Mouse (Mus musculus) neutrophil, adult 5-6 weeks (primary cell): ENCODE measurements around the gene Zfp597. TPM values are rescaled to one million over a fixed set of nuclear protein-coding genes. Genes with fewer than 3 reads are reported as not detected.
A peak's percentile ranks its signal among the peaks of the same experiment; 100 is the strongest.

Source experiments
- ATAC-seq: fragments of 151-379, 151-347 bp; 2 replicates; pipeline ENCODE4 v1.8.0; 2017; ENCODE audit warnings: mild to moderate bottlenecking, moderate TSS enrichment; ENCODE audit not compliant: insufficient number of reproducible peaks, poor library complexity, low FRiP score, severe bottlenecking; ENCODE audit errors: extremely low read depth
- total RNA-seq: library from RNA; stranded (forward); fragments of 200-1000 nt; gene quantifications from 2 replicates; pipeline ENCODE4 v1.2.3, GENCODE M21; 2017

The Zfp597 gene
- 55.5 and 60.9 TPM in 2 replicates for total RNA-seq

DNA sequence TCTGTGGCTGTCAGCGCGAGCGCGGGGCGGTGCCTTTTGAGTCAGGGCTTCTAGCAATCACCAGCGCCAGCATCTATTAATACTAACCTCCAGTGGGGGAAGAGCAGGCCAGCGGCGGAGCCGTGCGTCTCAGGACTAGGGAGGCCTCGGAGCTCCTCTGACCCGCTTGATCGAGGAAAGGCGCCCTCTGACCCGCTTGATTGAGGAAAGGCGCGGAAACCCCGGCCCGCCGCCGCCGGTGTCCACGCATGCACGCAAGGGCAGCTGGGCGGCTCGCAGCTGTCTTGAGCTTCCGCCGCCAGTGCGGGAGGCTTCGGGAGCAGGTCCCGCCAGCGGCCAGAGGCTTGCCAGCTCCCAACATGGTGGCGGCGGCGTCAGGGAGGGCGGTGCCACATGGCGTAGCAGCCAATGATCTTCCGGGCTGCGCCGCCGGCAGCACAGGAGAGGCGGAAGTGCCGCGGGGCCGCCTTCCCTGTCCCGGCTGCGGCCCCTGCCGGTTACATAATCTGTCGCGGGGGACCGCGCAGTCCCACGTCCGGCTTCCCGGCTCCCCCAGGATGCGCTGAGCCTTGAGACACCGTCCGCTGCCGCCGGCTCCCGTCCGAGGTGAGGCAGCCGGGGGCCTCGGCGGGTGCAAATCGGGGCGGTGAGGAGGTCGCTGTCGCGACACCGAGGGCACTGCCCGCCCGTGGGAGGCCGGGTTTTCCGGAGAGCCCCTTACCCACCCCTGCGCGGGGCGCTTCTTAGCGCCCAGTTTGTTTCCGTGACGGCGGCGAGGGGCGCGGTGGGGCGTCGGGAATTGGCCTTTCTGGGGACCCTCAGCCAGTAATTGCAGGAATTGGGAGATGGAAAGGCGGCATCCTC, at the start of gene Zfp597, which contains the start of gene Gm20695:
Gene Zfp597, minus strand, starts transcription at position 361 of the 864 bp plus-strand sequence.
Gene Gm20695, plus strand, starts transcription at position 448 of the 864 bp plus-strand sequence.
- ATAC-seq = peak; percentile 98

DNA sequence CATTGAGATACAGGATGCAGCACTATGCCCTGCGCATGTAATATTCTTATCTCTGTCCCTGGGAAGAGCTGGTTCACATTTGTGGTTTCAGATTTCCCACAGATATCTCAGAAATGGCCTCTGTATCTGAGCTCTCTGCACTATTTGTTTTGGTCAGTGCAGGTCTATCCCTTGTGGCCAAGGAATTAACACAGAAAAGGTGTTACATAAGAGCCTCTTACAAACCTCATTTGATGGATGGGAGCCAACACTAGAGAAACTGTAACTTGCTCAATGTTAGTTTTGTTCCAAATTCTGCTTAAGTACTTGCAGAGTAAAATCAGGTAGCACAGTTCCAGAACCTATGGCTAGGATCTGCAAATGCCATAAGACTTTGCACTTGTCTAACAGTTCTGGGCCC, 49.7 kb upstream of the Zfp597 start:
- no peak for ATAC-seq

DNA sequence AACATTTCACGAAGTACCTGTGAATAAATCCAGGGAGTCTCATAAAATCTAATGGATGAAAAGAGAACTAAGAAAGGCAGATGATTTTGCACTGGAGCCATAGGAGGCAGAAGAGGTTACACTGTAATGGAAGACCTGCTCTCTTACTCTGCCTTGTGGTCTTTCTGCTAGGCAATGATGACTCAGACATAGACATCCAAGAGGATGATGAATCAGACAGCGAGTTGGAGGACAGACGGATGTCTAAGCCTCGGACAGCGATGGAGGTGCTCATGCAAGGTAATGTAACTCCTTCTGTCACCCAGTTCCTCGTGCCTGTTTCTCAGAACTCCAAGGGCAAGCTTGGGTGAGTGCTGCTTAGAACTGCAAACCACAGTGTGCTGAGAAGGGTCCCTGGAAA, 49.2 kb upstream of the Zfp597 start:
- no peak for ATAC-seq

DNA sequence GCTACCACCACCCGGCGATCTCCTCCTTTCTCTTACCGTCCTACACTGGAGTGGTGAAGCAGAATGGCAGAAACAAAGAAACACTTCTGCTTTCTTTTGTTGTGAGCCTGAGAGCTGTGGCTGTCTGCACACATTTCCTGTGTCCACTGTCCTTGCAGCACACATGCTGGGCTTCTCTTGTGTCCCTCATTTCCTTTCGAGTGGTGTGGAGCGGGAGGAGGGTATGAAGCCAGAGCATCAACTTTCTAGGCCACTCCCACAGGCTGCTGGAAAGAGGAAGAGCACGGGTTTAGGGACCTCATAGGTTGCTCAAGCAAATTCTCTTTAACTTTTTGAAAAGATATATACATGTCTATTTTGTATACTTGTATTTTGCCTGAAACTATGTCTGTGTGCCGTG, 44.8 kb upstream of the Zfp597 start:
- peak; percentile 73 for ATAC-seq

DNA sequence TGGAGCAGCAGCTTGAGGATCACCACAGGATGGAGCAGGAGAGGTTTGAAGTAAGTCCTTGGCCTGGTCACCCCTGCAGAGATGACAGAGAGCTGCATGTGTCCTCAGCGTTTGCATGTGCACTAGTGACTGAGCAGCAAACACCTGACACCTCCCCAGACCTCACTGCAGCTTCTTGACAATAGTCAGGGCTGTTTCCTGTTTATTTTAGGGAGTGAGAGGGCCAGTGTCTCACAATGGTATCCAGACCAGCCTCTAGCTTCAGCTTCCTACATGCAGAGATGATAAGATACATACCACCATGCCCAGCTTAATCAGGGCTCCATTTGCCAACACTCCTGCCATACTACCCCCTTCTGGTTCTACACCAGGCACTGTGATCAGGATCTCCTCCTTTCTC, 44.2 kb upstream of the Zfp597 start:
- ATAC-seq = no peak

DNA sequence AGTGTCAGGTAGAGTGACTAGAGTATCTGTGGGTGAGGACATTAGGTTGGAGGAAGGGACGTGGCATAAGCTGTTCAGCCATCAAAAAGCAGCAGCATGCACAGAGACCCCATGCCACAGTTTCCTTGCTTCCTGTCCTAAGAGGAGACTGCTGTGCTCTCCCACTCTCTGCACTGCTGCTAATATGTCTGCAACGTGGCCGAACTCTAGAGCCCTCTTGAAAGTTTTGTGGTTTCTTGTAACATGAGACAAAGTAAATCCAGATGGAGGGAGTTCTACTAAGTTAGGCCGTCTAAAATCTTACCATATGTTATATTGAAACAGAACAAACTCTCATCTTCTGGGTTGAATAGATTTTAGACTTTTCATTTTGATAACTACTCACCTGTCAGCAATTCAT, 39.6 kb upstream of the Zfp597 start:
- no peak for ATAC-seq

DNA sequence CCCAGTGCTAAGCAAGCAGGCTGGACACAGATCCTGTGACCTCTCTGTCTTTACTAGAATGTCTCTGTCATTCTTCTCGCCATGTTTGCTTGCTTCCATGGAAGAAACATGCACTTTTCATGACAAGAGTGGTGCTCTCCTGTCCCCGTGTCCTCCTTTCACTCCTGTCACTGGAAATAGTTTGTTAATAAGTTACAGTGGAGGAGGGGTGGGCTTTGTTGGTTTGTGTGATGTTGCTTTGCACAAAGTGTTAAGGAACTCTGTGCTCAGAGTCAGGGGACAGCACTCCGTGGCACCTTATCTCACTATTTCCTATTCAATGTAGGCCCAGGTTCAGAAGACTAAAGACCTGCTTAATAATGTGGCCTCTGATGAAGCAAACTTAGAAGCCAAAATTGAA, 39.2 kb upstream of the Zfp597 start:
- ATAC-seq = no peak

DNA sequence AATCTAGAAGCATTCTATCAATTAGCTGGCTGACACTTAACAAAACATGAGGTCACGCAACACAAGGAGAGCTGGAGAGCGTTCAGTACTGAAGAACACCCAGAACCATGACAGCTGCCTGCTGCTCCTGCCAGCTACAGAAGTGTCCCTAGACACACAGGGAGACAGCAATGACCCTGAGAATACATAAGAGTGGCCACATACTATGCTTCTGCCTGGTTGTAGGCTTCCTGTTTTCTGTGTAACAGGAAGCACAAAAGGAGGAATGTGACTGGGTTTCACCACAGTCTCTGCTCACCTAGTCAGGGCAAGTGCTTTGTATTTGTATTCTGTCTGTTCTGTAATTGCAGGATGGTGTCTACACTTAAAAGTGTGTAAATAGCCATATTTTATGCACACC, 36.4 kb upstream of the Zfp597 start:
- ATAC-seq = peak; percentile 41

DNA sequence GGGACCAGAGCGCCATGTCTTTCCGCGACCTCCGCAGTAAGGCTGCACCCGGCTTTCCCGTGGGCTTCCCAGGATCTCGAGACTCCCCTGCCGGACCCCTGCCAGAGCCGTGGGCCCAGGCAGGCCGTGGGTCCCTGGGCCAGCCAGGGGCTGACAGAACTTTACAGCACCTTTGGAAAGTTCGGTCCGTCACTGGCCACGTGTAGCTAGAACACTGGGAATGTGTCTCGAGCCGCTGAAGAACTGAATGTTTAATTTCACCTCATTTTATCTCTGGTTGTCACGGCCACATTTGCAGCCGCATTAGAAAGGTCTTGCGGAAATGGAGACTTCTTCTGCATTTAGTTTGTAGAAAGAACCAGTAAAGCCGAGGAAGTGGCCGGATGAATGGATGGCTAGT, 24.8 kb upstream of the Zfp597 start:
- ATAC-seq = no peak

DNA sequence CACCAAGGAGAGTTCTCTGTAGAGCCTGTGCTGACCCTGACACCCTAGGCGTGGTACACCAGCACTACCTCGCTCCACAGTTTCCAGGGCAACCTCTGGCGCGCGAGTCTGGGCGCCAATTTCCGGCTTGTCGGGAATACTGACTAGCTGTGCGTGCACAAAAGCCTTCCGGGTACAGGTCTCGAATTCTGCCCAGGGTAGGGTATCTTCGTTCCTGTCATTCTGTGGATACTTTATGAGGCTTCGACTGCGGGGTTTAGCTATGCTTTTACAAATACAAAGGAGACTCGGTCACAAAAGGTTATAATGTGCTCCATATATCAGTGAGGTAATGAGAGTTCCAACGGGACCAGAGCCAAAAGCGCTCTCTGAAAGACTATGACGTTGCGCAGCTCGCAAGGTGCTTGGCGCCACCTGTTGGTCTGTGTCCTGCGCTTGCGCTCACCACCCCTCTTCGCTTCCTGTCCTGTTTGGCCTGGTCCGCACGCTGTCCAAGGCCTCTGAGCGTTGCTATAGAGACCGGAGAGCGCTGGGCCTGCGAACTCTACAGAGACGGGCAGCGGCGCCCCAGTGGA, 24.3 kb upstream of the Zfp597 start, which contains the start of the genes 1700037C18Rik and Cluap1:
Gene 1700037C18Rik, minus strand, starts transcription at position 153 of the 575 bp plus-strand sequence.
Gene Cluap1, plus strand, starts transcription at position 265 of the 575 bp plus-strand sequence.
- peak; percentile 93 for ATAC-seq

DNA sequence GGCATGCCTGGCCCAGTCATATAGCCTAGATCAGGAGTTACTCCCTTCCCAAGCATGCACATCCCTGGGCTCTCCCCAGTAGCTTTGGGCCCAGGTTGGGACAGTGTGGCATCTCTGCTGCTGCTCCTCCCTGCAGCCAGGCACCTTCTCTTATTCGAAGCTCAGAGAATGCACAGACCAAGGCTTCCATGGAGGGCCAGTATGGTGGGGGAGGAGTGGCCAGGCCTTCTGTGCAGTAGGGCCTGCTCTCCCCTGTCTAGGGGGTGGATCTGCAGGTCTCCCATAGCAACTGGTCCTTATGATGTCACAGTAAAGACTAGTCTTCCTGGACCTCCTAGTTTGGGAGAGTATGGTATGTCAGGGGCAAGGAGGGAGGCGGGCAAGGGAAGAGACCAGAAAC, 23.1 kb upstream of the Zfp597 start:
- ATAC-seq = no peak

DNA sequence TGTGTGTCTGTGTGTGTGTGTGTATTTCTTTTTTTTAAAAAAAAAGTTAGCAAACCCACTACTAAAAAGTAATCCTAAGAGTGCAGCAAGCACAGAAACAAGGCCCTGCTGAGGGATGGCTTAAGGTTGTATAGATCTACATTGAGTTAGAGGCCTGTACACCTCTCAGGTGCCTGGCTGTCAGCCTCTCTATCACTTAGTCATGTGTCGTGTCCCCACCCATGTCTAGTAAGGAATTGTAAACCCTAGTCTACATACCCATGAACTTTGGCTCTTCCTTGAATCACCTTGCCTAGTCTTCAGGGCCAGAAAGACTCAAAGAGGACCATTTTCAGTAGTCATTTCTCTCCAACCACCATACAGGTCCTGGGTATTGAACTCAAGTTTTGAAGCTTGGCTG, 12.2 kb upstream of the Zfp597 start:
- ATAC-seq = no peak

DNA sequence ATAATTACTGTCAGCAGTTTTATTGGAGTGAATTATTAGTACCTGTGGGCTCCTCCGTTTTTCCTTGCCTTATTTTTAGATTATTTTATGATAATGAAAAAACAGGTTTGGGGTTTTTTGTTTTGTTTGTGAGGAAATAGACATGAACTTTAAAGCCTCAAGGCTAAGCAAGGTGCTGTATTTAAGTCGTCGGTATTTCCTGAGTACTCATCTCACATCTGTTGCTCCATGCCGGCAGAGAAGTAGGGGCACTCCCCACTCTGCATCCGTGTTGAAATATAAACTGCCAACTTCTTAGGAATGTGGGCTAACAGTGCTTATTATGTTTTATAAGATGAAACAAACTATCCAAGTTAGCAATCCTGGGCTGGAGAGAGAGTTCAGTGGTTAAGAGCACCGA, 11.7 kb upstream of the Zfp597 start:
- no peak for ATAC-seq

DNA sequence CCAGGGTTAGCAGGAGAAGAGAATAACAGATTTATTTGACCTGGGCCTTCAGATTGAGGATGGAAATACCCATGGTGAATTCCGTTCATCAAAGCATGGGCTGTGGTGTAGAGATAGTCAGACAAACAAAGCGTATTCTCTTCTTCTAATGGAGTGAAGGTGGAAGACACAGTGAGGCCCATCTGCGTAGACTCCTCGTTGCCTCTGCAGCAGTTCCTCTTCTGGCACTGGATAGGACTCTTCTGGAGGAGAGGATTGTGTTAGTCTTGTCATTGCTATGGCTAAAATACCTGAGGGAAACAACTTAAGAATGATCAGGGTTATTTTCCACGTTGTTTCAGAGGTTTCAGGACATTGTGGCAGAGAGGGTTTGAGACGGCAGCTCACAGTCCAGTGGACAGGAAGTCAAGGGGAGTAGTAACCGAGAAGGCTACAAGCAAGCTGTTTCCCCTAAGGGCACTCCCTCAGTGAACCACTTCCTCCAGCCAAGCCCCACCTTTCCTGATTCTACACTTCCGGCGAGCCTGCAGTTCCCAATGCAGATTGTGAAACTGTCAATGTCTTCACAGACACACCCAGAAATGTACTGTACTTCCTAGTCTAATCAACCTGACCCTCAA, 10.9 kb upstream of the Zfp597 start:
- peak; percentile 93 for ATAC-seq

DNA sequence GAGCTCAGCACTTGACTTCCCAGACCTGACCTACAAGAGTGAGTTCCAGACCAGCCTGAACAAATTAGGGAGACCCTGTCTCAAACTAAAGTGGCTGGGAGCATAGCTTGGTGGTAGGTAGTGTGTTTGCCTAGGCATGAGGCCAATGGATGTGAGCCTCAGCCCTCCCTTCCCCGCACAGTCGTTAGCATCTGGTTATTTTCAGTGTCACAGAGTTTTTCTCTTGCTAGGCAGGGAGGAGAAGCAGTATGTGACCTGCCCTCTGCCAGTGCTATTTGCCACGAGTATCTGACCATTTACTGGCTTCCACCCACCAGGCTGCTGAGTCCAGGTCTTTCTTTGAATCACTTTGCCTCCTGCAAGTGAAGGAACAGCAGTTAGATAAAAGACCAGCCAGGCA, 9.4 kb upstream of the Zfp597 start:
- ATAC-seq = no peak

DNA sequence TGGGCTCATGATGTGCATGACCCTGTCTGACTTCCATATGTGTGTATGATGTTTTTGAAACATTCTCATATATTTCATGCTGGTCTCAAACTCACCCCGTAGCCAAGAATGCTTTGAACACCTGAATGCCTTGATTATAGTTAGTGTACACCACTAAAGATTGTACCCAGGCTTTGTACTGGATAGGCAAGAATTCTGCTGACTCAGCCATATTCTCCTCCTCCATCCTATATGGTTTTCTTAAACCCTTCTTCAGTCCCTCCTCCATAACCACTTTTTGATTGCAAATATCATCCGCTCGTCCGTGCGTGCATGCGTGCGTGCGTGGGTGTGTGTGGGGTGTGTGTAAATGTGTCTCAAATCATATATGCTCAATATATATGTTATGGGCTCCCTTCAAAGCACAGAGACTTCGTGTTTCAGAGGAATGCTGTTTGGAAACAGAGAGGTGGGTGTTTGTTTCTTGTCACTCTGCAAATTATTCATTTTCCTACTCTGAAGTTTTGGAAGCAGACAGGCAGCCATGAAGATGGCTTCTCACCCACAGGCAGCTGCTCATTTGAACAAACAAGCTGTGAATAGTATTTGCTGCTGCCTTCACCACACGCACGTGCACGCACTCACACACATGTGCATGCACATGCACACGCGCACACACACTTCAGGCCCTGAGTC, 7.4 kb upstream of the Zfp597 start:
- no peak for ATAC-seq

DNA sequence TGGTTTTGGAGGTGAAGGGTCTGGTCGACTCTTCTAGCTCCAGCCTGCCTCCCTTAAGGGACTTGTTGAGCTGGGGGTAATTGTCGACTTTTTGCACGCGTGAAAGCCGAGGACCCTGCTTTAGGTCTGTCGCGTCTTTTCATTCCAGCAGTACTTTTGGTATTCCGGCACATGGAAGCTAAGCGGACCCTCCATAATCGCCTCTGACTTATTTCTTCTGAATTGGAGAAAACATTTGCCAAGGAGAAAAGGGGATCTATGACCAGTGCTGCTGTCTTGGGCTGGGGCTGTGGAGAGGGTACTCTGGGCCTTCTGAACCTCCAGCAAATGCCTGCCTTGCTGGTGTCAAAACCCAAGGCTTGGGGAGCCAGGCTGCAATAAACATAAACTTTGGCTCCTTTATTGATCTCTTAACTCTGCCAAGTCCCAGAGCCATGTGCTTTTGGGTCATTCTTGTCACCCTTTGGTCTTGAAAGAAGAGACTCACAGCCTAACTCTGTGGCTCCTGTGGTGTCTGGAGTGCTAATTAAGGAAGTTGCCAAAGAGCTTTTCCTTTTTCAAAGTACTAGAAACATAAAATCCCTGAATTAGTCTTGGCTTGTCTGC, 807 bp upstream of the Zfp597 start:
- no peak for ATAC-seq

DNA sequence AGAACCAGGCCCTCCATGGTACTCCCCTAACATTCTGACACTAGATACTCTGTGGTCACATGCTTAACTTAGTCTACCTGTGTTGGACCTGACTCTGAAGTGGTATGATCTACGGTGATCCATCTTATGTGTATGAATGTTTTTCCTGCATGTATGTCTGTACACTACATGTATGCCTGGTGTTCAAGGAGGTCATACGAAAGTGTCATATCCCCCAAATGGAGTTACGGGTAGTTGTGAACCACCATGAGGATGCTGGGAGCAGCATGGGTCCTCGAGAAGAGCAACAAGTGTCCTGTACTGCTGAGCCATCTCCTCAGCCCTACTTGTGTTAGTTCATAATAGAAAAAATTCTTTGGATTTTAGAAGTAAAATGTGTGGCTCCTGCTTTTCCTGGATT, 8.0 kb downstream of the Zfp597 start:
- ATAC-seq = no peak
